Mouse (Mus musculus) embryo, embryonic 10.5 days (tissue): ENCODE data around the gene Sirt1.
"Not testable (repeated sequence)": the region's sequence is repeated elsewhere in the genome, so short reads cannot be mapped to it uniquely, and the experiment has no call there.

Experiments
- DNase-seq: peaks from one replicate; pipeline ENCODE4 v3.0.0-alpha.2; 2015; ENCODE audit warnings: low spot score

The Sirt1 gene

DNA sequence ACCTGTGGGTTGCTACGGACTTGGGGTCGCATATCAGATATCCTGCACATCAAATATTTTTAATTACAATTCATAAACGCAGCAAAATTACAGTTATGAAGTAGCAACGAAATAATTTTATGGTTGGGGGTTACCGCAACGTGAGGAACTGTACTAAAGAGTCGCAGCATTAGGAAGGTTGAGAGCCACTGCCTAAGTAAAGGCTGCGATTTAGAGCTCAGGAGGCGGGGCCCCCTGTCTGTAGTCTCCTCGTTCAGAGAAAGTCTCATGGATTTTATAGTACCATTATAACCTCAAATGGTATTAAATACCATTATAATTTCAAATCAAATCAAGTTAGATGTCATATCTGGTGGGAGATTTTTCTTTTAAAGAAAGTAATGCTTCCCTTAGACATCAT lies 5.5 kb upstream of the Sirt1 start:
- DNase-seq, result no peak

DNA sequence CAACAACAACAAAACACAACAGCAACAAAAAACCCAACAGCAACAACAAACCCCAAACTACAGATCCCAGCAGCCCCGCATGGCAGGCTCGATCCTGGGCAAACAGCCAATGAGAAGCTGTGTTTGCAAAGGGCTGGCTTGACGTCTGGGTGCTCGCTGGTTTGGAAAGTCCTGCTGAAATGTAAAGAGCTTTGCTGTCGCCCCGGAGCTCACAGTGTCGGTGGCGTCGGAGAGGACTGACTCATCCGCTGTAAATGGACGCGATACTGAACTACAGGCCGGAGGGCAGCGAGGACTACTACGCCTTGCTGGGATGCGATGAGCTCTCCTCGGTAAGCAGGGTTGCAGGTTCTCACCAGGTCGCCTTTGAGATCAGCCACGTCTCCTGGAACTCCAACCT lies 4.9 kb upstream of the Sirt1 start:
- peak; percentile 85 for DNase-seq

DNA sequence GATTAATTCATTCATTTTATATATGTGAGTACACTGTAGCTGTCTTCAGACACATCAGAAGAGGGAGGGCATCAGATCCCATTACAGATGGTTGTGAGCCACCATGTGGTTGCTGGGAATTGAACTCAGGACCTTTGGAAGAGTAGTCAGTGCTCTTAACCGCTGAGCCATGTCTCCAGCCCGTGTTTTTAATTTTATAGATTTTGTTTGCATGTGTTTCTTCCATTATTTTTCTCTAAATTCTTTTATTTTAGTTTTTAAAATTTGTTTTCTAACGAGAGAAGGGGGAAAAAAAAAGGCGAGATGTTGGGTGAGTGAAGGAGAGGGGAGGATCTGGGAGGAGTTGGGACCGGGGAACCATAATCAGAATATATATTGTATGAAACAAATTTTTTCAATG lies 4.4 kb upstream of the Sirt1 start:
- not testable (repeated sequence) for DNase-seq

DNA sequence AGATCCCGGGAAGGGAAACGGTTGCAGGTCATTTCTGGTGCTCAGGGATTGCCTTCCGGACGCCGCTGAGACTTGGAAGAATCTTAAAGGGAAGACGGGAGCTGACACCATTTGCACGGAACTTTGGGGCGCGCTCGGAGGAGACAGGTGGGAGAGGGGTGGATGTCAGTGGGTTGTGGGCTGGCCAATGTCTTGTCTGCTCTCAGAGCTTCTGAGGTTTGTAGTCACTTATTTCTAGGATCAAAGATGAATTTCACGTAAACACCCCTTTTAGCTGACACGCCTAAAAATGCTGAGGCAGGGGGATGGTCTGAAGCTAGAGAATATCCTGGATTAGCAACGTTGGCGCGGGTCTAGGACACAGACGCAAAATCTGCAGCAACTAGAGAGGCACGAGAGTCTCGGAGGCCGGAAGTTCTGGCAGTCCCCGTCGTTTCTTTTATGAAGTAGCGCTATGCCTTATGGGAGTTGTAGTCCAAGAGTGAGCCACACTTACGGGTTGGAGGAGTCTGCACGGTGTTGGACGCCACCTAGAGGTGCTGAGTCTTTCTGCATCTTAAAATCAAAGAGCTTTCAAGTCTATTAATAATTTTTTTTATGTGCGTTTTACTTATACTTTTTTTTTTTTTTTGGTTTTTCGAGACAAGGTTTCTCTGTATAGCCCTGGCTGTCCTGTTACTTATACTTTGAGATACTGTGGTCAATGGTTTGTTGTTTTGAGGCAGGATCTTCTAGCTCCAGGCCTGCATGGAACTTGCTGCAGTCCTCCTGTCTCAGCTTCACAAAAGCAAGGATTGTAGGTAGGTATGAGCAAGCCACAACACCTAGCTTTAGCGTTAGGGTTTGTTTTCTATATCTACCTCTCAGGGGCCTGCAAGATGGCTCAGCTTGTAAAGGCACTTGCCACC lies 1.1 kb upstream of the Sirt1 start, which contains the start of gene Dnajc12:
TSS of gene Dnajc12 (plus strand) at position 72 of the 908 bp plus-strand sequence.
- DNase-seq, result peak; percentile 99

GRCm38 (mm10) chr10:63378948-63379680 lies 2.4 kb downstream of the Sirt1 start:
- no peak for DNase-seq

DNA sequence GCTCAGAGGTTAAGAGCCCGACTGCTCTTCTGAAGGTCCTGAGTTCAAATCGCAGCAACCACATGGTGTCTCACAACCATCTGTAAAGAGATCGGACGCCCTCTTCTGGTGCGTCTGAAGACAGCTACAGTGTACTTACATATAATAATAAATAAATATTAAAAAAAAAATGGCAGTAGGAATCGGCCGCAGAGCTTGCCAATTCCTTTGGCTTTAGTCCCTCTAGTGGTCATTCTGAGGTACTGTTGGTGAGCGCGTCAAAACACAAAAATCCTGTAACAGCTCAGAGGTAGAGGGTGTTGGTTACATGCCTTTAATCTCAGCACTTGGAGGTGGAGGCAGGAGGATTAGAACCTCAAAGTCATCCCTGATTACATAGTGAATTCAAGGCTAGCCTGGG lies 4.0 kb downstream of the Sirt1 start:
- DNase-seq, result peak; percentile 86

- DNase-seq, result no peak
These were observed 5.2 kb downstream of the Sirt1 start for GRCm38 (mm10) chr10:63376303-63376702.

- no peak for DNase-seq
These were observed 13.5 kb downstream of the Sirt1 start for GRCm38 (mm10) chr10:63368041-63368440.

DNA sequence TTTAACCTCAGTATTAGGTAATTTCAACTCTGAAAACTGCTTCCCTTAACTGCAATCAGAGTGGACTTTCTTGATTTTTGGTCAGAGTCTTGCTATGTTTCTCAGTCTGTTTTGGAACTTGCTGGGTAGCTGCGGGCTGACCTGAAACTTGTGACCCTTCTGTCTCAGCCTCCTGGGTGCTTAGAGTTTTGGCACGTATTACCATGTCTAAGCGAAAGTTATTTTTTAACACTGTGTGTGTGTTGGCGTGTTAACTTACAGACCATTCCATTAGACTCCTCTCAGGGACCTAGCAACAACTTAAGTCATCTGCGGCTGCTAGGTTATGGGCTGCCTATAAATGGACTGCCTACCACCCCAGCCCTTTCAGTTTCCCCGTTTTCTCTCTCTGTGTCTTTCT lies 14.1 kb downstream of the Sirt1 start:
- DNase-seq, result no peak

GRCm38 (mm10) chr10:63365918-63366455 lies 15.5 kb downstream of the Sirt1 start:
- no peak for DNase-seq

DNA sequence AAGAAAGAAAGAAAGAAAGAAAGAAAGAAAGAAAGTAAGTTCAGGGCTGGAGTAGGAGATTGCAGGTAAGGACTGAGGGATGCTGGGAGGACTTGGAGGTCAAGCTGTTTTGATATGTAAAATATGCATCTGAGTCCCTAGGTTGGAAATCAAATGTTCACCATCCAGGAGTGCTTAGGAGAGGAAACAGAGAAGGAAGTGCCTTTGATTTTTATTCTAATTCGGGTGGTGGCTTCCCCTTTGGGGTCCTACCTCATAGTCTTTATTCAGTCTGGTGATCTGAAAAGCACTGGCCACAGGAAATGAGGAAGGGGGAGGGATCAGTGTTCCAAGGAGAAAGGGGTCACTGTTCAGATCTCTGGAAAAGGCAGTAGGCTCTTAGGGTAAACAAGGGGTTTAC lies 21.0 kb downstream of the Sirt1 start:
- DNase-seq, result no peak

GRCm38 (mm10) chr10:63352111-63352510 lies 29.4 kb downstream of the Sirt1 start:
- DNase-seq, result no peak

- not testable (repeated sequence) for DNase-seq
These were observed 30.4 kb downstream of the Sirt1 start for GRCm38 (mm10) chr10:63351099-63351498.

GRCm38 (mm10) chr10:63350666-63351065 lies 30.8 kb downstream of the Sirt1 start:
- no peak for DNase-seq

DNA sequence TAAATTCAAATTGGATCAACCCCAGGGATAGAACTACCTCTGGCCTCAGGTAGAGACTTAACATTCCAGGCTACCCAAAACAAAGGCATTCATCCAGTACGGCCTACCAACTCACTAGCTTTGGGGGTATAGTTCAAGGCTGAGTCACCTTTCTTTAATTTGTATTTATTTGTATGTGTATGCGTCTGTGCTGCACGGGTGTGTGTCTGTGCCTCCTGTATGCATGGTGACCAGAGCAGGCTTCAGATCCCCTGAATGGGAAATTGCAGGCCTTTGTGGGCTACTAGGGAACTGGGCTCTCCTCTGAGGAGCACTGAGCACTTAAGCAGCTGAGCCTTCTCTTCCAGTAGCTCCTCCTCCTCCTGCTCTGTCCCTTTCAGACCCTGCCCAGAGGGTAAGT lies 33.2 kb downstream of the Sirt1 start:
- DNase-seq, result peak; percentile 8

GRCm38 (mm10) chr10:63344751-63345150 lies 36.8 kb downstream of the Sirt1 start:
- no peak for DNase-seq

DNA sequence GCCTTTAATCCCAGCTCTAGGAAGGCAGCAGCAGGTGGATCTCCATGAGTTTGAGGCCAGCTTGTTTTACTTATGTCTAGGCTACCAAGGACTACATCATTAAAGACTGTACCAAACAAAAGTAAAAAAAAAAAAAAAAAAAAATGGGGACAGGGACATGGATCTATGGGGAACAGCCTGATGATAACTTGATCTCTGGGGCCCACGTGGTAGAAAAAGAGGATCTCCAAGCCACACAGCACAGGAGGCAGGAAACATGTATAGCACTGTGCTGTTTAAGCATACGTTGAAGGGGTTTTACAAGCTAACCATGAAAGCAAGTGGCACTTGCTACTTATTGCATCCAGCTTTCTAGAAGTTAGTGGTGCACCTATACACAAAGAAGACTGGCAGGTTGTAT lies 40.2 kb downstream of the Sirt1 start:
- no peak for DNase-seq

DNA sequence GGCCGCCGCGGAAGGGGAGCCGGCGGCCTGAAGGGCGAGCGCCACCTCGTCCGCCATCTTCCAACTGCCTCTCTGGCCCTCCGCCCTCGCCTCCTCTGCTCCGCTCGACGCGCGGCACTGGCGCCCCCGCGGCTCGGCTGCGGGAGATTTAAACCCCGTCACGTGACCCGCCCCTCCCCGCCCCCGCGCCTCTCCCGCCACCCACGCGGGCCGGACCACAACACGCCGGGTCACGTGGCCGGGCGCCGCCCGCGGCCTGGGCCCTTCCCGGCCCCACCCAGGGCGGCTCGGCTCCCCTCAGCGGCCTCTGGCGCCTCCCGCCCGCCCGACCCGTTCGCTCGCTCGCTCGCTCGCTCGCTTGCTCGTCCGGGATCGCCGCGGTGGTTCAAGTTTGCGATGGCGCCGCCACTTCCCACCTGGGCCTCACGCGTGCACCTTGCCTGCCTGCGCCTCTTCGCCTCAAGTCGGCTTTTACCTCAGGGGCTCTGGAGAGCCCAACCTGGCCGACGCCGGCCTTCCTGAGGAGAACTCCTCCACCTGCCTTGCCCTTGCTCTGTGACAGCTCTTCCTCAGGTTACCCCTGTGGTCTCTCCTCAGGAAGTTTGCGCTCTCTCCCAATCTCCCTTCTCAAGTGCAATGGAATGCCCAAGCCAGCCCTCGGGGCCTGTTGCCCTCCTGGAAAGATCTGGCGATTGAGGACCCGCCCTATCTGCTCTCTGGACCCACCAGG lies 42.4 kb downstream of the Sirt1 start:
- DNase-seq, result peak; percentile 90

- DNase-seq, result peak; percentile 69
These were observed 43.3 kb downstream of the Sirt1 start for GRCm38 (mm10) chr10:63337951-63338836.

GRCm38 (mm10) chr10:63337326-63337725 lies 44.2 kb downstream of the Sirt1 start:
- DNase-seq, result peak; percentile 3

GRCm38 (mm10) chr10:63336901-63337300 lies 44.6 kb downstream of the Sirt1 start:
- DNase-seq, result peak; percentile 9
